Mouse (Mus musculus): ENCODE data around the gene Sept8.
A peak's percentile ranks its signal among the peaks of the same experiment; 100 is the strongest.

Gene Sept8

DNA sequence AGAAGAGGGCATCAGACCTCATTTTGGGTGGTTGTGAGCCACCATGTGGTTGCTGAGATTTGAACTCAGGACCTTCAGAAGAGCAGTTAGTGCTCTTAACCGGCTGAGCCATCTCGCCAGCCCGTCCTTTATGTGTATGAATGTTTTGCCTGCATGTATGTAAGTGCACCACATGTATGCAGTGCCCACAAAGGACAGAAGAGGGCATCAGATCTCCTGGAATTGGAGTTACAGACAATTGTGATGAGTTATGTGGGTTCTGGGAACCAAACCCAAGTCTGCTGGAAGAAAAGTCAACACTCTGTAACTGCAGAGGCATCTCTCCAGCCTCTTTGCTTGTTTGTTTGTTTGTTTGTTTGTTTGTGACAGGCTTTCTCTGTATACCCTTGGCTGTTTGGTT, 61.5 kb downstream of the Sept8 start:
- no peak for DNase-seq (ENCODE audit: low spot score in 2 of 2)

DNA sequence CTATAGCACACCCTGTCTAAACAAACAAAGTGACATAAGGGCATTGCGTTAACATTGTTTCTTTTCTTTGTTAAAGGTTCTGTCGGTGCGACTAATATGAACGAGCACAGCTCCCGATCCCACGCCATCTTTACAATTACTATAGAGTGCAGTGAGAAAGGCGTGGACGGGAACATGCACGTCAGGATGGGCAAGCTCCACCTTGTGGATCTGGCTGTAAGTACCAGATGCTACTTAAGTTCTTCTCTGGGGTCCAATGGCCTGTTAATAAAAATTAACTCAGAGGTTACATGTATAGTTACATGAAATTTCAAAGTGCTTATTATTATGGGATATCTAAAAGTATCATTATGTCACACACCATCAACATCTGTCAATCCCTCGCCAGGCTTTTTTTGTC, 64.1 kb downstream of the Sept8 start:
- DNase-seq (ENCODE audit: low spot score in 2 of 2): no peak

GRCm38 (mm10) chr11:53584849-53585248, 65.8 kb downstream of the Sept8 start:
- DNase-seq (ENCODE audit: low spot score in 2 of 2): no peak

- DNase-seq (ENCODE audit: low spot score in 2 of 2): no peak
Observed at GRCm38 (mm10) chr11:53585510-53585909, 66.5 kb downstream of the Sept8 start.

GRCm38 (mm10) chr11:53588279-53588678, 69.2 kb downstream of the Sept8 start:
- DNase-seq (ENCODE audit: low spot score in 2 of 2): no peak

GRCm38 (mm10) chr11:53590368-53590768, 71.3 kb downstream of the Sept8 start:
- peak in 1 of 2 experiments; percentile 53 for DNase-seq (ENCODE audit: low spot score in 2 of 2)

- no peak for DNase-seq (ENCODE audit: low spot score in 2 of 2)
Observed at GRCm38 (mm10) chr11:53591116-53591515, 72.1 kb downstream of the Sept8 start.

Measured in cerebellum, postnatal 4 days (tissue).